Mouse (Mus musculus): ENCODE data around the gene Zyx. TPM values are rescaled to one million over a fixed set of nuclear protein-coding genes. Genes with fewer than 3 reads are reported as not detected.

Gene Zyx
- polyA plus RNA-seq (2014; fragmentation: Illumina TruSeq; extraction: RNeasy Lipid Tissue Mini Kit (QIAGEN cat#74804); ENCODE audit: insufficient read depth, low read depth, low replicate concordance): 107 TPM

GRCm38 (mm10) chr6:42349426-42350020 is at the start of gene Zyx:
Zyx (plus strand) TSS chr6:42349630.

GRCm38 (mm10) chr6:42324482-42325267 is 24.8 kb upstream of the Zyx start, which contains the start of gene Fam131b:
Fam131b (minus strand) TSS chr6:42324643.

GRCm38 (mm10) chr6:42372816-42373547 is 23.6 kb downstream of the Zyx start, which contains the start of gene Epha1:
Epha1 (minus strand) TSS chr6:42373268.

GRCm38 (mm10) chr6:42399938-42400337 is 50.5 kb downstream of the Zyx start, which contains the start of gene Tas2r143:
Tas2r143 (plus strand) TSS chr6:42400238.

GRCm38 (mm10) chr6:42405134-42405533 is 55.7 kb downstream of the Zyx start, which contains the start of gene Tas2r135:
Tas2r135 (plus strand) TSS chr6:42405434.

Other genes with a start within 250 kb of the Zyx start
- gene Tas2r139, start 208.7 kb upstream of the Zyx start, polyA plus RNA-seq (2014; fragmentation: Illumina TruSeq; extraction: RNeasy Lipid Tissue Mini Kit (QIAGEN cat#74804); ENCODE audit: insufficient read depth, low read depth, low replicate concordance): not detected
- gene Tas2r144, start 134.3 kb upstream of the Zyx start, polyA plus RNA-seq (2014; fragmentation: Illumina TruSeq; extraction: RNeasy Lipid Tissue Mini Kit (QIAGEN cat#74804); ENCODE audit: insufficient read depth, low read depth, low replicate concordance): not detected
- gene Gstk1, start 103.7 kb upstream of the Zyx start, polyA plus RNA-seq (2014; fragmentation: Illumina TruSeq; extraction: RNeasy Lipid Tissue Mini Kit (QIAGEN cat#74804); ENCODE audit: insufficient read depth, low read depth, low replicate concordance): 133 TPM
- gene Tmem139, start 87.7 kb upstream of the Zyx start, polyA plus RNA-seq (2014; fragmentation: Illumina TruSeq; extraction: RNeasy Lipid Tissue Mini Kit (QIAGEN cat#74804); ENCODE audit: insufficient read depth, low read depth, low replicate concordance): 6.4 TPM
- gene Casp2, start 84.6 kb upstream of the Zyx start, polyA plus RNA-seq (2014; fragmentation: Illumina TruSeq; extraction: RNeasy Lipid Tissue Mini Kit (QIAGEN cat#74804); ENCODE audit: insufficient read depth, low read depth, low replicate concordance): 11.9 TPM
- gene Clcn1, start 62.9 kb upstream of the Zyx start, polyA plus RNA-seq (2014; fragmentation: Illumina TruSeq; extraction: RNeasy Lipid Tissue Mini Kit (QIAGEN cat#74804); ENCODE audit: insufficient read depth, low read depth, low replicate concordance): 0.08 TPM
- 0.23 TPM for gene Fam131b, start 25.0 kb upstream of the Zyx start, polyA plus RNA-seq (2014; fragmentation: Illumina TruSeq; extraction: RNeasy Lipid Tissue Mini Kit (QIAGEN cat#74804); ENCODE audit: insufficient read depth, low read depth, low replicate concordance)
- gene Epha1, start 23.6 kb downstream of the Zyx start, polyA plus RNA-seq (2014; fragmentation: Illumina TruSeq; extraction: RNeasy Lipid Tissue Mini Kit (QIAGEN cat#74804); ENCODE audit: insufficient read depth, low read depth, low replicate concordance): 8.4 TPM
- gene Tas2r143, start 50.6 kb downstream of the Zyx start, polyA plus RNA-seq (2014; fragmentation: Illumina TruSeq; extraction: RNeasy Lipid Tissue Mini Kit (QIAGEN cat#74804); ENCODE audit: insufficient read depth, low read depth, low replicate concordance): not detected
- gene Tas2r135, start 55.8 kb downstream of the Zyx start, polyA plus RNA-seq (2014; fragmentation: Illumina TruSeq; extraction: RNeasy Lipid Tissue Mini Kit (QIAGEN cat#74804); ENCODE audit: insufficient read depth, low read depth, low replicate concordance): not detected
- gene Tas2r126, start 84.9 kb downstream of the Zyx start, polyA plus RNA-seq (2014; fragmentation: Illumina TruSeq; extraction: RNeasy Lipid Tissue Mini Kit (QIAGEN cat#74804); ENCODE audit: insufficient read depth, low read depth, low replicate concordance): not detected
- gene Olfr458, start 115.6 kb downstream of the Zyx start, polyA plus RNA-seq (2014; fragmentation: Illumina TruSeq; extraction: RNeasy Lipid Tissue Mini Kit (QIAGEN cat#74804); ENCODE audit: insufficient read depth, low read depth, low replicate concordance): not detected
- gene Olfr457, start 126.7 kb downstream of the Zyx start, polyA plus RNA-seq (2014; fragmentation: Illumina TruSeq; extraction: RNeasy Lipid Tissue Mini Kit (QIAGEN cat#74804); ENCODE audit: insufficient read depth, low read depth, low replicate concordance): not detected
- gene Olfr456, start 137.6 kb downstream of the Zyx start, polyA plus RNA-seq (2014; fragmentation: Illumina TruSeq; extraction: RNeasy Lipid Tissue Mini Kit (QIAGEN cat#74804); ENCODE audit: insufficient read depth, low read depth, low replicate concordance): not detected
- not detected for gene Olfr455, start 198.0 kb downstream of the Zyx start, polyA plus RNA-seq (2014; fragmentation: Illumina TruSeq; extraction: RNeasy Lipid Tissue Mini Kit (QIAGEN cat#74804); ENCODE audit: insufficient read depth, low read depth, low replicate concordance)
- gene Tcaf3, start 248.1 kb downstream of the Zyx start, polyA plus RNA-seq (2014; fragmentation: Illumina TruSeq; extraction: RNeasy Lipid Tissue Mini Kit (QIAGEN cat#74804); ENCODE audit: insufficient read depth, low read depth, low replicate concordance): not detected